Mouse (Mus musculus) liver, adult 2 months (tissue): ENCODE results near the gene Tmem181a.

Experiments
- CTCF ChIP-seq: fragments of 200-500 bp; IDR thresholded peaks from 2 replicates; pipeline ENCODE4 v1.5.1; 2011; ENCODE audit warnings: low read depth, low read length, control low read depth
- POLR2A ChIP-seq: fragments of 200-500 bp; IDR thresholded peaks from 2 replicates; pipeline ENCODE4 v1.6.1; 2011; ENCODE audit warnings: low read length, control low read depth; ENCODE audit not compliant: insufficient read depth; ENCODE audit errors: extremely low read depth

DNA sequence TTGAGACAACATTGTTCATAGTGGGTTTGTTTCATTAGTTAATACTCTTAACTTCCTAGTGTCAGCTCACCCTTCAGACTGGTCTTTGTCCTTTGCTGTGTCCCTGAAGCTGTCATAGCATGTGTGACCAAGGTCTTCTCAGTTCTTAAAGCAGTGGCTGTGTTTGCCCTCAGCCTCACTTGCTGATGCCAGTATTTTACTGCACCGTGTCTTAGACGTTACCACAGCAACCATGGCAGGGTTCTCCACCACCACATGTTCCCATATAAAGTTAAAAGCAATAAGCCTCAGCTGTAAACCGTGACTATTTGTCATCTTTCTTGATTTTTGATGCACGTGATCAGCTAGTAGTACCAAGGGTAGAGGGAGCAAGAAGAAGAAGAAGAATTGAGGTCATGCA is 41.0 kb upstream of the Tmem181a start:
- TF ChIP-seq CTCF, result no peak
- TF ChIP-seq POLR2A, result no peak
